Mouse (Mus musculus) liver, embryonic 15.5 days (tissue): Measurements from ENCODE around the gene Abcc2. TPM values are rescaled to one million over a fixed set of nuclear protein-coding genes. Genes with fewer than 3 reads are reported as not detected.
A peak's percentile ranks its signal among the peaks of the same experiment; 100 is the strongest.

ENCODE experiments used
- ATAC-seq: fragments of 200-750 bp; cut with Nextera tagmentation; 2 replicates; pipeline ENCODE4 v1.8.0; 2017; ENCODE audit warnings: moderate number of reproducible peaks, mild to moderate bottlenecking, moderate library complexity; ENCODE audit not compliant: insufficient read depth
- H3K27ac ChIP-seq: fragments of 300-500 bp; sonication (generic); replicated peaks from 2 replicates; pipeline ENCODE4 v1.5.1; 2015; ENCODE audit warnings: mild to moderate bottlenecking, inconsistent platforms
- H3K27me3 ChIP-seq: fragments of 300-500 bp; sonication (generic); 2 replicates; pipeline ENCODE4 v1.6.1; 2015; ENCODE audit warnings: mild to moderate bottlenecking, inconsistent platforms
- H3K36me3 ChIP-seq: fragments of 300-500 bp; sonication (generic); replicated peaks from 2 replicates; pipeline ENCODE4 v1.6.1; 2015; ENCODE audit warnings: moderate library complexity, mild to moderate bottlenecking, inconsistent platforms
- H3K4me1 ChIP-seq: fragments of 300-500 bp; sonication (generic); replicated peaks from 2 replicates; pipeline ENCODE4 v1.6.1; 2015; ENCODE audit warnings: inconsistent platforms
- H3K4me2 ChIP-seq: fragments of 300-500 bp; sonication (generic); 2 replicates; pipeline ENCODE4 v1.6.1; 2015; ENCODE audit warnings: moderate library complexity, mild to moderate bottlenecking, inconsistent platforms
- H3K4me3 ChIP-seq: fragments of 300-500 bp; sonication (generic); replicated peaks from 2 replicates; pipeline ENCODE4 v1.5.1; 2015; ENCODE audit warnings: mild to moderate bottlenecking, inconsistent platforms
- H3K9ac ChIP-seq: fragments of 300-500 bp; sonication (generic); 2 replicates; pipeline ENCODE4 v1.6.1; 2015; ENCODE audit warnings: moderate library complexity, mild to moderate bottlenecking, inconsistent platforms
- H3K9me3 ChIP-seq: fragments of 300-500 bp; sonication (generic); replicated peaks from 2 replicates; pipeline ENCODE4 v1.6.1; 2016; ENCODE audit warnings: inconsistent platforms
- WGBS: fragments of 180-500 bp; shearing (Covaris S2); methylation state at CpG from one replicate; pipeline ENCODE4 v1.1.7; 2015; ENCODE audit warnings: mixed read lengths; ENCODE audit not compliant: insufficient replicate concordance; 5-methylcytosine and 5-hydroxymethylcytosine counted together
- polyA plus RNA-seq: library from polyadenylated mRNA; unstranded; fragments of >200 nt; fragmentation: Nextera tagmentation; extraction: Ambion mirVana; gene quantifications from 2 replicates; pipeline ENCODE4 v1.2.1, GENCODE M21; 2015

Abcc2 gene
- 10.6 and 11.7 TPM in 2 replicates for polyA plus RNA-seq

DNA sequence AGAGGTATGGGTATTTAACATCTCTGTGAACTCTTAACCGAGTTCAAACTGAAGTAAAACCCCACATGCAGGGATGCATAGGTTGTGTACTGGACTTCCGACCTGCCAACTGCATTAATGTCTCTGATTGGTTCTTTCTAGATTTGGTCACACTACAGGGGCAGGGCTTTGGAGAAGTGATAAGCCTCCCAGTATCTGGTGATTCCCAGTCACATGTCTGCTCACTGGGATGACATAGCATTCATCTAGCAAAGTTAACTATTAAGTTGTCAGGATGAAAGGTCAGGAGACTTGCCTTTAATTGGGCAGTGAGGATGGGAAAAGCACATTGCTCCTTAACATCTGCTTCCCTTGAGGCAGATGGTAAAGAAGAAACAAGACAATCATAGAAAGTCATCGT, at the start of gene Abcc2:
TSS of gene Abcc2 (plus strand) at position 213 of the 400 bp plus-strand sequence.
- Histone ChIP-seq H3K4me3 (peak within 1 kb of the TSS; percentile 34), H3K4me2 (no peak within 1 kb of the TSS; the same call in 1 of the 2 replicates), H3K4me1 (0 out of 2 replicates have a peak, but pooled peaks cover 4% of the 10 kb centered on the region), H3K9ac (no peak within 1 kb of the TSS; the same call in 1 of the 2 replicates), H3K36me3 (no peaks in the 10 kb centered on the region), H3K27ac (0 out of 2 replicates have a peak within 1 kb of the TSS, but pooled peaks have one; percentile 52), H3K27me3 (no peaks in the 10 kb centered on the region), H3K9me3 (no peaks in the 10 kb centered on the region)
- peak; percentile 85 for ATAC-seq
- 52% methylated on average over 3 of the region's 3 CpGs for WGBS

- Histone ChIP-seq H3K4me2 (no peak overlapping the region), H3K36me3 (peaks cover 85% of the 10 kb centered on the region), H3K4me1 (no peaks in the 10 kb centered on the region), H3K9ac (no peak overlapping the region), H3K4me3 (no peak overlapping the region), H3K27ac (no peak overlapping the region), H3K27me3 (no peaks in the 10 kb centered on the region), H3K9me3 (no peaks in the 10 kb centered on the region)
- 92% methylated on average over 10 of the region's 10 CpGs for WGBS
- no peak for ATAC-seq
These were observed 43.6 kb upstream of the Abcc2 start for GRCm38 (mm10) chr19:43738409-43738808.

DNA sequence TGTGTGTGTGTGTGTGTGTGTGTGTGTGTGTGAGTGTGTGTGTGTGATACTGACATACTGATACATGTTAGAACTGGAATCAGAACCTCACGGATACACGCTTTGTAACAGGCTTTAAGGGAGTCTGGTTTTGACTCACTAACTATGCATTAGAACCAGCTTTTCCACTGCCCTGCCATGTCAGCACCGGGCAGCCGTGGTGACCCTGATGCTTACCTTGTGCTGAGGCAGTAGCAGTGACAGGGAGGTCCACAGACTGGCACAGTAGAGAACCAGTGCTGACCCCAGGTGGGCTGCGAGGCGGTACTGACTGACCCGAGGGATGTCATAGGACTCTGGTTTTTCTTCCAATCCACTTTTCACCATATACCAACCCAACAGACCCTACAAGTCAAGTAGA, 38.6 kb upstream of the Abcc2 start:
- Histone ChIP-seq H3K4me2 (no peak overlapping the region), H3K4me1 (no peaks in the 10 kb centered on the region), H3K9me3 (no peaks in the 10 kb centered on the region), H3K27me3 (no peaks in the 10 kb centered on the region), H3K4me3 (no peak overlapping the region), H3K36me3 (peaks cover 88% of the 10 kb centered on the region), H3K9ac (no peak overlapping the region), H3K27ac (no peak overlapping the region)
- WGBS, result 87% methylated on average over 7 of the region's 7 CpGs
- ATAC-seq, result no peak

DNA sequence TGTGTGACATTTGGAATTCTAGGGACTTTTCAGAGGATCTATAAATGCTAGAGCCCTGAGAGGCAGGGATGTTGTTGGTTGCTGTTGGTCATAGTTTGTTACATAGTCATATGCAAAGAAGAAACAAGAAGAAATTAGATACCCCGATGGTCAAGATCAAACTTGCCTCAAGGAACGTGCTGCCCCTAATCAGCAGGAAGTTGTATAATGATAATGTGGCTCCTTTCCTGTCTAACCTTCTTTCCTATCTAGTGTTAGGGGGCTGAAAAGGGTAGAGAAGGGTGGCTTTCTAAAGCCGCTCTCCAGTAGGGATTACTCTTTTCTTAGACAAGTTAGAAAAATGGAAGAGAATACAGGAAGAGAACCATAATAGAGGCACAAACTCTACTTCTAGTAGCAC, 36.3 kb upstream of the Abcc2 start:
- H3K4me2 ChIP-seq, result no peak overlapping the region
- H3K4me3 ChIP-seq, result no peak overlapping the region
- 39% methylated on average over 3 of the region's 3 CpGs for WGBS
- H3K4me1 ChIP-seq, result no peaks in the 10 kb centered on the region
- peaks cover 85% of the 10 kb centered on the region for H3K36me3 ChIP-seq
- H3K9me3 ChIP-seq, result no peaks in the 10 kb centered on the region
- H3K27me3 ChIP-seq, result no peaks in the 10 kb centered on the region
- no peak overlapping the region for H3K27ac ChIP-seq
- no peak for ATAC-seq
- H3K9ac ChIP-seq, result no peak overlapping the region

GRCm38 (mm10) chr19:43747877-43748276, 34.1 kb upstream of the Abcc2 start:
- Histone ChIP-seq H3K27me3 (no peaks in the 10 kb centered on the region), H3K4me1 (peaks cover 10% of the 10 kb centered on the region), H3K4me2 (no peak overlapping the region), H3K36me3 (peaks cover 68% of the 10 kb centered on the region), H3K27ac (no peak overlapping the region), H3K9ac (no peak overlapping the region), H3K4me3 (no peak overlapping the region), H3K9me3 (no peaks in the 10 kb centered on the region)
- no peak for ATAC-seq
- 69% methylated on average over 4 of the region's 4 CpGs for WGBS

DNA sequence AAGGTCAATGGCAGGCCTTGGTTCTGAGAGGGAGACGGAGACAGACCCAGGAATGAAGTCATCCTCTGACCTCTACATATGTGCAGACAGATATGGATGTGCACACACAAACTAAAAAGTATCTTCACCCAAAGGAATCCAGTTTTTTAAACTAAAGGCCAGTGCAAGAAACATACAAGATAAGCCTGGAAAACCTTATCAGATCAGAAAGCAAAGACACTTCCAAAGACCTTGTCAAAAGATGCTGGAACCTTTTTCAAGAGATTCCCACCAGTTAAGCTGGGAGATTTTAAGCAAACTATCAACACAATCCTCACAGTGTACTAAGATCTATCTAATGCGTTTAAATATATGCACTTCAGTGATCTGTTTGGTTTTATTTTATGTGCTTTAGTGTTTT, 32.0 kb upstream of the Abcc2 start:
- Histone ChIP-seq H3K4me1 (peaks cover 20% of the 10 kb centered on the region), H3K4me3 (no peak overlapping the region), H3K27me3 (no peaks in the 10 kb centered on the region), H3K9ac (no peak overlapping the region), H3K4me2 (no peak overlapping the region), H3K27ac (no peak overlapping the region), H3K36me3 (peaks cover 52% of the 10 kb centered on the region), H3K9me3 (no peaks in the 10 kb centered on the region)
- WGBS, result 89% methylated on average over 2 of the region's 2 CpGs
- no peak for ATAC-seq

DNA sequence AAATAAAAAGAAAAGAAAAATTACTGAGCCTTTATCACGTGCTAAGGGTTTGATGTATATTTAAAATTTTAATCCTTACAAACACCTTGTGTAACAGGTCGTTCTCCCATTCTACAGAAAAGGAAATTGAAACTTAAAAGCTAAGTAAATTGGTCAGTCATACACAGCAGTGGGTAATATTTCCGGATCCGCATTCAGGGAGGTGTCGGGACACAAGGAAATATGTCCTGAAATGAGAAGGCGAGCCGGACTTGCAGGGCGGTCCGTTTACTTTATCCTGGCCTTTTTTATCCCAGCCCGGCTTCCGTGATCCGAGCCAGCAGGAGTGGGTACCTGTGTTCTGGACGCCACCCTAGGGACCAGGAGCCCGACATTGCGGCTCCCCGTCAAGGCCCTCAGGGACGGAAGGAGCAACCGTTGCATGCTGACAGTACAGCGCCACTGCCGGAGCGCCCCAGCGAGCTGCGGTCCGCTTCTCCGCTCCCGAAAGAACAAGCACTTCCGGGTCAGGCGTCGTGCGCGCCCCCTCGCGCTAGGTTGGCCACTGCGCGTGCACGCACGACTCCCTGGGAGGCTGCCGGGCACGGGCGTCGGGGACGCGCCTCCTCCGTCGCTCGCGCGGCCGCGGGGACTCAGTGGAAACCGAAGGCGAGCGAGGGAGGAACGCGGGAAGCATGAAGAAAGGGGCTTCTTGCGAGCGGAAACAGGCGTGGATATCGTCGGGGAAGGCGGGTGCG, 29.3 kb upstream of the Abcc2 start, which contains the start of the genes Cutc and Cox15:
TSS of gene Cutc (plus strand) at position 508 of the 737 bp plus-strand sequence.
TSS of gene Cox15 (minus strand) at position 512 of the 737 bp plus-strand sequence.
- Histone ChIP-seq H3K27me3 (no peaks in the 10 kb centered on the region), H3K4me1 (peaks cover 20% of the 10 kb centered on the region), H3K9ac (peak within 1 kb of the TSS; percentile 84), H3K4me3 (peak within 1 kb of the TSS; percentile 90), H3K27ac (peak within 1 kb of the TSS; percentile 96), H3K36me3 (peaks cover 27% of the 10 kb centered on the region), H3K4me2 (peak within 1 kb of the TSS; percentile 83), H3K9me3 (no peaks in the 10 kb centered on the region)
- under 1% methylated on average over 62 of the region's 62 CpGs for WGBS
- peak; percentile 92 for ATAC-seq

DNA sequence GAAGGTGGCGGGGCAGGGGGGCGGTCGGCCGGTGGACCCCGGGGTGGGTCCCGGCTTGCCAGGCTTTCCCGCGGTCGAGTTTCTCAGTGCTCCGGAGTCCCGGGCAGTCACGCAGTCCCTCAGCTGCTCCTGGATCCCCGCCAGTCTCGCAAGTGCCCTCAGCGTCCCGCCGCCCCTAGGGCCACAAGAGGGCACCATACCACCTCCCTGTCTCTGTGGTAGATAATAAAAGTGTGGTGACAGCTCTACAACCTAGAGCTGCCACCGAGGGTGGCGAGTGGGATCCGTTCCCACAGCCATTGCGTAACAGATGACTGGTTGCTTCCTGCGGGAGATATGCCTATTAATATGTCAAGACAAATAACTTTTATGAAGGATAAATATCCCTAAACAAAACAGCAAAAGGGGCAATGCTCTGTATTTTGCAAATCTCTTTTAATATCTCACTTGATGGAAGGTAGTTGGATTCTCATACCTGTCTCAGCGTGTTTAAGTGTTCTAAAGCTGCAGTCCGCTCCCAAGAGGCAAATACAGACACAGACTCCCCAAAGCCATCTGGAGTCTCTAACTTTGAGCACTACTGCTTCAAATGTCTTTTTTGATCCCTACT, 28.7 kb upstream of the Abcc2 start:
- WGBS, result 1% methylated on average over 24 of the region's 24 CpGs
- Histone ChIP-seq H3K9ac (peak overlapping the region; percentile 84), H3K36me3 (peaks cover 20% of the 10 kb centered on the region), H3K4me2 (peak overlapping the region; percentile 83), H3K9me3 (no peaks in the 10 kb centered on the region), H3K4me1 (peaks cover 20% of the 10 kb centered on the region), H3K27me3 (no peaks in the 10 kb centered on the region), H3K27ac (peak overlapping the region; percentile 96), H3K4me3 (peak overlapping the region; percentile 90)
- peak; percentile 91 for ATAC-seq

DNA sequence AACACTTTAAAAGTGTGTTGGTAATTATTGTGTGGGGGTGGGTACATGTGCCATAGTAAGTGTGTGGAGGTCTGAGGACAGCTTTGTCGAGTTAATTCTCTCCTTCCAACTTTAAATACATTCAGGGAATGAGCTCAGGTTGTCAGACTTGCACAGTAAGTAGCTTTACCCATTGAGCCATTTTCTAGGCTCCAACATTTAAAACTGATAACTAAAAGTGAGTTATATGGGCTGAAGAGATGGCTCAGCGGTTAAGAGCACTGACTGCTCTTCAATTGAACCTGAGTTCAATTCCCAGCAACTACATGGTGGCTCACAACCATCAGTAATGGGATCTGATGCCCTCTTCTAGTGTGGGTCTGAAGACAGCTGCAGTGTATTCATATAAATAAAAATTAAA, 27.8 kb upstream of the Abcc2 start:
- peaks cover 20% of the 10 kb centered on the region for H3K4me1 ChIP-seq
- no peaks in the 10 kb centered on the region for H3K27me3 ChIP-seq
- peaks cover 11% of the 10 kb centered on the region for H3K36me3 ChIP-seq
- WGBS, result 57% methylated on average over 2 of the region's 2 CpGs
- no peak overlapping the region for H3K9ac ChIP-seq
- H3K4me3 ChIP-seq, result no peak overlapping the region
- no peak overlapping the region for H3K27ac ChIP-seq
- ATAC-seq, result no peak
- H3K4me2 ChIP-seq, result no peak overlapping the region
- H3K9me3 ChIP-seq, result no peaks in the 10 kb centered on the region

DNA sequence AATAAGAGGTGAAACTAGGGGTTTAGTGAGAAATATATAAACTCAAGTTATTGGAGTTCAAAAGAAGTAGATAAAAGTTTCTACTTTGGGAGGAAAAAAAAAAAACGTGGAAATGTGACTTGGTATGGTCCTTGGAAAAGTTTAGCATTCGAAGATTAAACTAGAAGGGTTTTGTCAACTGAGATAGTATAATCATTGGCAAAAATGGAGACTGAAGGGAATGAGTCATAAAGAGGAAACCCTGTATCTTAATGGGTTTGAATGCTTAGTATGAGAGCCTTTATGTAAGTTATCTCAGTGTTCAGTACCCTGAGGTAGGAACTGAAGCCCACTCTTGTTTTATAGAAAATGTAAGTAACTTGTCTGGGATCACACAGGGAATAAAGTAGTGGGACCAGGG, 27.1 kb upstream of the Abcc2 start:
- Histone ChIP-seq H3K4me1 (peaks cover 20% of the 10 kb centered on the region), H3K4me2 (no peak overlapping the region), H3K27me3 (no peaks in the 10 kb centered on the region), H3K9ac (no peak overlapping the region), H3K9me3 (no peaks in the 10 kb centered on the region), H3K4me3 (no peak overlapping the region), H3K27ac (no peak overlapping the region), H3K36me3 (peaks cover 10% of the 10 kb centered on the region)
- WGBS, result 52% methylated on average over 2 of the region's 2 CpGs
- ATAC-seq, result no peak

GRCm38 (mm10) chr19:43760504-43760903, 21.5 kb upstream of the Abcc2 start:
- Histone ChIP-seq H3K9me3 (no peaks in the 10 kb centered on the region), H3K36me3 (peaks cover 3% of the 10 kb centered on the region; the same call in 1 of the 2 replicates), H3K4me1 (no peaks in the 10 kb centered on the region), H3K4me3 (no peak overlapping the region), H3K4me2 (no peak overlapping the region), H3K27ac (no peak overlapping the region), H3K27me3 (no peaks in the 10 kb centered on the region), H3K9ac (no peak overlapping the region)
- ATAC-seq, result no peak
- WGBS, result 12% methylated on average over 6 of the region's 6 CpGs
